Mouse (Mus musculus) kidney, adult 2 months (tissue): ENCODE measurements around the gene Dclk3. TPM values are rescaled to one million over a fixed set of nuclear protein-coding genes. Genes with fewer than 3 reads are reported as not detected.

Experiments
- DNase-seq: peaks from one replicate; pipeline ENCODE4 v3.0.0; 2021
- H3K27ac ChIP-seq: fragments of 200-500 bp; 2 replicates; pipeline ENCODE4 v1.5.1; 2012; ENCODE audit warnings: low read depth, low read length, control low read depth, inconsistent platforms; ENCODE audit not compliant: insufficient read depth
- H3K27me3 ChIP-seq: fragments of 200-500 bp; replicated peaks from 2 replicates; pipeline ENCODE4 v1.6.1; 2012; ENCODE audit warnings: mild to moderate bottlenecking, moderate library complexity, low read length, inconsistent platforms; ENCODE audit not compliant: control insufficient read depth, insufficient read depth
- H3K36me3 ChIP-seq: fragments of 200-500 bp; 2 replicates; pipeline ENCODE4 v1.6.1; 2012; ENCODE audit warnings: mild to moderate bottlenecking, moderate library complexity, low read length, inconsistent platforms; ENCODE audit not compliant: control insufficient read depth, insufficient read depth
- H3K4me1 ChIP-seq: fragments of 200-500 bp; 2 replicates; pipeline ENCODE4 v1.6.1; 2011; ENCODE audit warnings: low read length; ENCODE audit not compliant: control insufficient read depth, insufficient read depth
- H3K4me3 ChIP-seq: fragments of 200-500 bp; 2 replicates; pipeline ENCODE4 v1.5.1; 2011; ENCODE audit warnings: mild to moderate bottlenecking, low read depth, low read length, control low read depth; ENCODE audit not compliant: insufficient read depth
- CTCF ChIP-seq: fragments of 200-500 bp; conservative IDR thresholded peaks from 2 replicates; pipeline ENCODE4 v1.5.1; 2011; ENCODE audit warnings: low read depth, mild to moderate bottlenecking, control low read depth, low read length, moderate library complexity, mixed read lengths; ENCODE audit not compliant: insufficient read depth, insufficient read length
- POLR2A ChIP-seq: fragments of 200-500 bp; IDR thresholded peaks from one replicate; pipeline ENCODE4 v1.6.1; 2011; ENCODE audit warnings: low read depth, low read length, control low read depth
- WGBS: fragments of 180-500 bp; shearing (Covaris S2); methylation state at CpG from one replicate; pipeline ENCODE4 v1.1.7; 2018; 5-methylcytosine and 5-hydroxymethylcytosine counted together
- polyA plus RNA-seq: library from polyadenylated mRNA; depleted of rRNA; stranded (reverse); fragments of >200 nt; gene quantifications from 2 replicates; pipeline ENCODE4 v1.2.3, GENCODE M21; 2012

Dclk3 gene
- polyA plus RNA-seq, 1 experiment = 22.1 TPM

DNA sequence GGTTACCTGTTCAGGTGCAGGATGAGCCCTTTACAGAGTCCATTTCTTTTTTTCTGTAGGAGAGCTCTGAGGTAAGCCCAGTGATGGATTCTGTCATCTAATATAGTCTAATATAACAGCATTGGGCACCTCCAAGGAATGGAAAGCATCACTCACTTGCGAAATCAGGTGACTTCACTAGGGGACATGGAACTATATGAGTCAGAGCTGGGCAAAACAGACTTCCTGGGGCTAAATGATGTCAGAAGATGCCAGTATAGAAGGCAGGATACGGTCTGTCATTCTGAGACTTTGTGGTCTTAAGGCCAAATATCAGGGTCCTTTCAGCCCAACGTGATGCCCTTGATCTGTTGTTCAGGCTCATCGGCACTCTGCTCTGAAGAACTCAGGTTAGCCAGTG is 35.7 kb upstream of the Dclk3 start:
- Histone ChIP-seq H3K27me3 (no peaks in the 10 kb centered on the region), H3K4me3 (no peak overlapping the region), H3K27ac (no peak overlapping the region), H3K4me1 (peaks cover 2% of the 10 kb centered on the region; the same call in 1 of the 2 replicates), H3K36me3 (no peaks in the 10 kb centered on the region)
- no peak for DNase-seq
- TF ChIP-seq POLR2A = no peak
- TF ChIP-seq CTCF = no peak
- 94% methylated on average over 4 of the region's 4 CpGs for WGBS

- Histone ChIP-seq H3K27me3 (no peaks in the 10 kb centered on the region), H3K4me1 (peaks cover 2% of the 10 kb centered on the region; the same call in 1 of the 2 replicates), H3K4me3 (no peak overlapping the region), H3K36me3 (no peaks in the 10 kb centered on the region), H3K27ac (no peak overlapping the region)
- 66% methylated on average over 12 of the region's 12 CpGs for WGBS
- DNase-seq = no peak
- TF ChIP-seq CTCF (no peak), POLR2A (no peak)
These were observed 34.4 kb upstream of the Dclk3 start for GRCm38 (mm10) chr9:111404346-111405079.

- TF ChIP-seq CTCF (no peak), POLR2A (no peak)
- Histone ChIP-seq H3K27me3 (no peaks in the 10 kb centered on the region), H3K4me1 (peaks cover 2% of the 10 kb centered on the region; the same call in 1 of the 2 replicates), H3K36me3 (no peaks in the 10 kb centered on the region), H3K27ac (no peak overlapping the region), H3K4me3 (no peak overlapping the region)
- 59% methylated on average over 6 of the region's 6 CpGs for WGBS
- peak; percentile 13 for DNase-seq
These were observed 33.8 kb upstream of the Dclk3 start for GRCm38 (mm10) chr9:111405080-111405428.

DNA sequence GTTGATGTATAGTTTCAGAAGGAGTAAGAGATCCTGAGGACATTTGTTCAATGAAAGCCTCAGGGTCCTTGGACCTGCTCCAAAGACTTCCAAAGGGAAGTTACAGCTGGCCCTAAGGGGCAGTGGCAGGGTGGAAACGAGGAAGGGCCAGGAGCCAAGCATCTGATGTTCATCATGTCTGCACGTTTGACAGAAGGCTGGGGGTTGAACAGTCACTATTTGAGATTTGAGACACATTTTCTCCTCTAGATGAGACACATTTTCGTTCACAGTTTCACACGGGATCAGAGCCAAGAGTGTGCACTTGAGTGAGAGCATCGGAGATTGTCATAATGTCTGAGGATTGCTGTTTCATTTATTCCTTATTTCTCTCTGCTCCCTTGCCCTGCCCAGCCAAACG is 30.9 kb upstream of the Dclk3 start:
- Histone ChIP-seq H3K4me1 (peaks cover 2% of the 10 kb centered on the region; the same call in 1 of the 2 replicates), H3K36me3 (no peaks in the 10 kb centered on the region), H3K27me3 (no peaks in the 10 kb centered on the region), H3K27ac (no peak overlapping the region), H3K4me3 (no peak overlapping the region)
- DNase-seq = no peak
- WGBS = 66% methylated on average over 6 of the region's 6 CpGs
- TF ChIP-seq CTCF = no peak
- no peak for TF ChIP-seq POLR2A

DNA sequence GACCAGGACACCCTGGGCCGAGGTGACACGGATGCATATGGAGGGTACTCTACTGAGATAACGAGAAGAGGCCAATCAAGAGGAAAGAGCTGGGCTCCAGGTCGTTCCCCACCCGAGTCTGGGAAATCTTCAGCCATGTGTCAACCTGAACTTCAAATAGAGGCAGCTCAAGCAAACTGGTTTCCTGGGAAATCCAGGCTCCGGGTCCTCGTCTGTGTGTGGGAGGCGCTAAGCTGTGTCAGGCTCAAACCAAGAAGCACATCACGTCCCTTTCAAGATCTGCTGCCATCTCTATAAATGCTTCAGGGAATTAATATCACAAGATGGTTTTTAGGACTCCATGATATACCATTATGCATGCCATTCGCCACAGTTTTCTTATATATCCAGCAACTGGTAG is 30.5 kb upstream of the Dclk3 start:
- no peaks in the 10 kb centered on the region for H3K36me3 ChIP-seq
- WGBS = 75% methylated on average over 10 of the region's 10 CpGs
- peaks cover 2% of the 10 kb centered on the region; the same call in 1 of the 2 replicates for H3K4me1 ChIP-seq
- no peak for DNase-seq
- TF ChIP-seq POLR2A (no peak), CTCF (no peak)
- no peak overlapping the region for H3K4me3 ChIP-seq
- H3K27me3 ChIP-seq = no peaks in the 10 kb centered on the region
- H3K27ac ChIP-seq = no peak overlapping the region

- TF ChIP-seq POLR2A = no peak
- TF ChIP-seq CTCF = no peak
- H3K36me3 ChIP-seq = no peaks in the 10 kb centered on the region
- no peak overlapping the region for H3K4me3 ChIP-seq
- no peaks in the 10 kb centered on the region for H3K27me3 ChIP-seq
- H3K4me1 ChIP-seq = no peaks in the 10 kb centered on the region
- no peak overlapping the region for H3K27ac ChIP-seq
- 63% methylated on average over 16 of the region's 16 CpGs for WGBS
- no peak for DNase-seq
These were observed 26.3 kb upstream of the Dclk3 start for GRCm38 (mm10) chr9:111412471-111413160.

- Histone ChIP-seq H3K36me3 (no peaks in the 10 kb centered on the region), H3K4me1 (no peaks in the 10 kb centered on the region), H3K27ac (no peak overlapping the region), H3K4me3 (no peak overlapping the region), H3K27me3 (no peaks in the 10 kb centered on the region)
- TF ChIP-seq POLR2A (no peak), CTCF (no peak)
- no peak for DNase-seq
- 81% methylated on average over 2 of the region's 2 CpGs for WGBS
These were observed 17.0 kb upstream of the Dclk3 start for GRCm38 (mm10) chr9:111421862-111422261.
